Mouse (Mus musculus) lung, embryonic 16.5 days (tissue): ENCODE measurements at regions not wholly inside any gene's neighbourhood (a gene's known extent, or its start where the extent isn't known, plus 50 kb on each side); places are given as distances from the start of the nearest gene placed in this dataset.

Experiments
- ATAC-seq: fragments of 200-750 bp; cut with Nextera tagmentation; 2 replicates; pipeline ENCODE4 v1.8.0; 2017; ENCODE audit warnings: low read depth, mild to moderate bottlenecking, moderate library complexity
- H3K27ac ChIP-seq: fragments of 300-500 bp; sonication (generic); 2 replicates; pipeline ENCODE4 v1.5.1; 2014; ENCODE audit warnings: mild to moderate bottlenecking, control low read depth, low read length
- H3K27me3 ChIP-seq: fragments of 300-500 bp; sonication (generic); 2 replicates; pipeline ENCODE4 v1.6.1; 2014; ENCODE audit warnings: low read depth, low read length, mixed read lengths; ENCODE audit not compliant: control insufficient read depth, insufficient read depth
- H3K36me3 ChIP-seq: fragments of 300-500 bp; sonication (generic); 2 replicates; pipeline ENCODE4 v1.6.1; 2014; ENCODE audit warnings: low read length; ENCODE audit not compliant: control insufficient read depth, insufficient read depth
- H3K4me1 ChIP-seq: fragments of 300-500 bp; sonication (generic); replicated peaks from 2 replicates; pipeline ENCODE4 v1.6.1; 2014; ENCODE audit warnings: low read length, mixed read lengths; ENCODE audit not compliant: control insufficient read depth, insufficient read depth
- H3K4me2 ChIP-seq: fragments of 300-500 bp; sonication (generic); 2 replicates; pipeline ENCODE4 v1.6.1; 2014; ENCODE audit warnings: low read depth, low read length, control low read depth
- H3K4me3 ChIP-seq: fragments of 300-500 bp; sonication (generic); 2 replicates; pipeline ENCODE4 v1.5.1; 2014; ENCODE audit warnings: mild to moderate bottlenecking, low read length, control low read depth
- H3K9ac ChIP-seq: fragments of 300-500 bp; sonication (generic); 2 replicates; pipeline ENCODE4 v1.6.1; 2014; ENCODE audit warnings: low read length, control low read depth
- H3K9me3 ChIP-seq: fragments of 300-500 bp; sonication (generic); 2 replicates; pipeline ENCODE4 v1.6.1; 2016; ENCODE audit warnings: low read length; ENCODE audit not compliant: control insufficient read depth
- WGBS: fragments of 180-500 bp; shearing (Covaris S2); extraction: QIAGEN DNeasy Blood & Tissue Kit; methylation state at CpG from one replicate; pipeline ENCODE4 v1.1.7; 2014; 5-methylcytosine and 5-hydroxymethylcytosine counted together

GRCm38 (mm10) chr11:32931928-32932327, 107.5 kb upstream of the Smim23 start:
- ATAC-seq = no peak
- Histone ChIP-seq H3K4me1 (peaks cover 12% of the 10 kb centered on the region), H3K27me3 (no peaks in the 10 kb centered on the region), H3K27ac (no peak overlapping the region), H3K9me3 (0 out of 2 replicates have a peak, but pooled peaks cover 6% of the 10 kb centered on the region), H3K4me3 (no peak overlapping the region), H3K4me2 (no peak overlapping the region), H3K36me3 (no peaks in the 10 kb centered on the region), H3K9ac (no peak overlapping the region)
- WGBS = 59% methylated on average over 9 of the region's 9 CpGs

DNA sequence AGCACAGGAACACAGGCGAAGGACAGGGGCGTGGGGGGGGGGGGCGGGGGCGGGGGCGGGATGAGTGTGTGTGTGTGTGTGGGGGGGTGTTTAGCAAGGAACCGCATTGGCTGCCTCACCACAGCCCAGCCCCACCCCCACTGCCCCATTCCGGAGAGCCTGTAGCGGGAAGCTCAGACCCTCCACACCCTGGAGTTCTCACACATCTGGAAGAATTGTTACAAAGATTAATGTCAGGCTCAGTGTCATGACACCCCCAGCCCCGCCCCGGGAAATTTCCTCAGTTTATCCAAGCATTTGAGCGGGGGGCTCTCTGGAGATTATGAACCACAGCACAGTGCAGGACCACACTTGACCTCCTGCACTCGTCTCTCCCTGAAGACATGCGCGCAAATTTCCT, 106.6 kb upstream of the Smim23 start:
- peaks cover 15% of the 10 kb centered on the region for H3K4me1 ChIP-seq
- H3K9ac ChIP-seq = no peak overlapping the region
- no peak overlapping the region for H3K27ac ChIP-seq
- no peak overlapping the region for H3K4me3 ChIP-seq
- H3K4me2 ChIP-seq = no peak overlapping the region
- peak; percentile 44; the same call in 1 of the 2 replicates for ATAC-seq
- 8% methylated on average over 14 of the region's 14 CpGs for WGBS
- no peaks in the 10 kb centered on the region for H3K36me3 ChIP-seq
- 0 out of 2 replicates have a peak, but pooled peaks cover 6% of the 10 kb centered on the region for H3K9me3 ChIP-seq
- H3K27me3 ChIP-seq = no peaks in the 10 kb centered on the region

GRCm38 (mm10) chr11:32928837-32929236, 104.4 kb upstream of the Smim23 start:
- Histone ChIP-seq H3K4me2 (no peak overlapping the region), H3K27ac (peak overlapping the region; percentile 67), H3K4me1 (peaks cover 26% of the 10 kb centered on the region), H3K9ac (no peak overlapping the region), H3K4me3 (no peak overlapping the region), H3K36me3 (no peaks in the 10 kb centered on the region), H3K27me3 (no peaks in the 10 kb centered on the region), H3K9me3 (0 out of 2 replicates have a peak, but pooled peaks cover 6% of the 10 kb centered on the region)
- no peak; the same call in 1 of the 2 replicates for ATAC-seq
- WGBS = 19% methylated on average over 2 of the region's 2 CpGs

DNA sequence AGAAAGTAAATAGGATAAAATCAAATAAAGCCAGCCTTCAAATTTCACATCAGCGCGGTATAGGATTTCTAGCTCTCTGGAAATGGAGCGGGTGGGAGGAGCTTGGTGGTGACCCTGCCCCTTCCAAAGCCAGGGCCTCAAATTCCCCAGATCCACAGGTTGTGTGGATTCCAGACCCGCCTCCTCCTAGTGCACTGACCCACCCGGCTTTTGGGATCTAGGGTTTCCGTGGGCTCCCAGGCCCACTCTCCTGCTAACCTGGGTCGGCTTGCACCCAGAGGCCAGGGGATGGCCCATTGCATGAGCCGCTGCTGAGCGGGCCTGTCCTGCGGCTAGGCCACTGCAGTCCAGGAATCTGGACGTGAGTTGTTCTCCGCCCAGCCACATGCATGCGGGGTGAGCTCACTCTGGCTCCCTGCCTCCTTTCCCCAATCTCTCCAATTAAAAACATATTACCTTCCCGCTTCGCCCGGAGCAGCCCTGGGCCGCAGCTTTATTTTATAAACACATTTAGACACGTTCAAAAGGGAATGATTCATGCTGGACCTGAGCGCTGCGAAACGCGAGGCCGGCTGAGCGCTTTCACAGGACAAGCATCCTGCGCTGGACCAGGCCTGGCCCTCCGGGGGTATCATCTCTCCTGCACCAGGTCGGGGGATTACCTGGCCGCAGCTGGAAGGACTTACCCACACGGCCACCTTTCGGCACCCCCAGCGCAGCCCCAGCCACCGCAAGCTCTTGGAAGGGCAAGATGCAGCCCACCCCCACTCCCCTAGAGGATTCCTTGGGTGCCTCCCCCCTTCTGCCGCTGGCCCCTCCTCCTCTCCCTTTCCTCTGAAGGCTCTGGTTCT, 101.2 kb upstream of the Smim23 start:
- Histone ChIP-seq H3K36me3 (no peaks in the 10 kb centered on the region), H3K4me1 (peaks cover 26% of the 10 kb centered on the region), H3K4me3 (peak overlapping the region; percentile 18), H3K27me3 (no peaks in the 10 kb centered on the region), H3K9ac (peak overlapping the region; percentile 48), H3K4me2 (peak overlapping the region; percentile 48), H3K9me3 (0 out of 2 replicates have a peak, but pooled peaks cover 3% of the 10 kb centered on the region), H3K27ac (peak overlapping the region; percentile 11)
- WGBS = 3% methylated on average over 33 of the region's 33 CpGs
- ATAC-seq = peak; percentile 84

DNA sequence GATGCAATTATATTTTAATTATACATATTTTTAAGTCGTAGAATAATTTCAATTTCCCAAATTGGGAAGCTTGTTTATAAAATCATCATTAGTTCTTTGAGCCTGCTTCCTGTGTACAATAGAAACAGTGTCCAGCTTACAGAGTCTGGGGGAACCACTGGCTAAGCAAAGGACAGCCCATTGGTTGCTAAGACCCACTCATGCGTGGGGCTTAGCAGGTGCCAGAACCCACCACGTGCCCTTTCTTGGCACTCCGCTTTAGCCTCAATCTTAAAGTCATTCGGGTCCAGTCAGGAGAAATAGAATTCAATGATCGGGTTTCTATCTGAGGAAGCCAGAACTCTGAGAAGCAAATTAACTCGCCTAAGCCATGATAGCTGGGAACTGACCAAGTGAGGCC, 100.5 kb upstream of the Smim23 start:
- 62% methylated on average over 7 of the region's 7 CpGs for WGBS
- Histone ChIP-seq H3K9me3 (0 out of 2 replicates have a peak, but pooled peaks cover 3% of the 10 kb centered on the region), H3K27me3 (no peaks in the 10 kb centered on the region), H3K4me1 (peaks cover 24% of the 10 kb centered on the region), H3K4me3 (no peak overlapping the region), H3K4me2 (no peak overlapping the region; the same call in 1 of the 2 replicates), H3K27ac (peak overlapping the region; percentile 10; the same call in 1 of the 2 replicates), H3K36me3 (no peaks in the 10 kb centered on the region), H3K9ac (no peak overlapping the region)
- ATAC-seq = no peak

DNA sequence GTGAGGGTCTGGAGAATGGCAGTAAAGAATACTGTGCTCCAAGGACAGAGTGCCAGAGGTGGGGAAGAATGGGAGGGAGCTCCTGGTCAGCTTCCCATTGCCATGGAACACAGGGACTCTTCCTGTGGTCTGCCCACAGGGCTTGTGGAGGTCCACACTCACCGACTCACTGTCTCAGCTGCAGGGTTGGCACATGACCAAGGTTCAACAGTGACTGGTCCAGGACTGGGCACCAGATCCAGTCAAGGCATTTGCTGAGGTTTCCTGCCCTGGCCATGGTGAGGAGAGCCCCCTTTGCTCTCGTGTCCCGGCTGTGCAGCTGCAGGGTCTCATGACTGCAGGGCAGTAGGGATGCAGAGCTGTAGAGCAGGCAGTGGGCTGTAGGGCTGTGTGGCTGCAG, 88.7 kb upstream of the Smim23 start:
- H3K9ac ChIP-seq = no peak overlapping the region
- peaks cover 5% of the 10 kb centered on the region; the same call in 1 of the 2 replicates for H3K4me1 ChIP-seq
- H3K4me2 ChIP-seq = no peak overlapping the region
- H3K27me3 ChIP-seq = no peaks in the 10 kb centered on the region
- WGBS = 65% methylated on average over 3 of the region's 3 CpGs
- no peak overlapping the region for H3K4me3 ChIP-seq
- H3K27ac ChIP-seq = no peak overlapping the region
- no peaks in the 10 kb centered on the region for H3K36me3 ChIP-seq
- no peak for ATAC-seq
- H3K9me3 ChIP-seq = no peaks in the 10 kb centered on the region

GRCm38 (mm10) chr11:32911791-32912190, 87.4 kb upstream of the Smim23 start:
- no peak for ATAC-seq

GRCm38 (mm10) chr11:32908723-32909411, 84.5 kb upstream of the Smim23 start:
- Histone ChIP-seq H3K4me2 (no peak overlapping the region), H3K4me1 (peaks cover 13% of the 10 kb centered on the region), H3K27ac (no peak overlapping the region), H3K4me3 (no peak overlapping the region), H3K9me3 (no peaks in the 10 kb centered on the region), H3K27me3 (no peaks in the 10 kb centered on the region), H3K36me3 (no peaks in the 10 kb centered on the region), H3K9ac (no peak overlapping the region)
- no peak for ATAC-seq
- 76% methylated on average over 14 of the region's 14 CpGs for WGBS

More at GRCm38 (mm10) chr11:32911791-32912190, 87.4 kb upstream of the Smim23 start:
- H3K4me2 ChIP-seq = no peak overlapping the region
- no peaks in the 10 kb centered on the region for H3K27me3 ChIP-seq
- H3K9ac ChIP-seq = no peak overlapping the region
- no peak overlapping the region for H3K27ac ChIP-seq
- peaks cover 13% of the 10 kb centered on the region for H3K4me1 ChIP-seq
- H3K36me3 ChIP-seq = no peaks in the 10 kb centered on the region
- no peak overlapping the region for H3K4me3 ChIP-seq
- whole genome bisulfite sequencing = 78% methylated on average over 4 of the region's 4 CpGs
- no peaks in the 10 kb centered on the region for H3K9me3 ChIP-seq

DNA sequence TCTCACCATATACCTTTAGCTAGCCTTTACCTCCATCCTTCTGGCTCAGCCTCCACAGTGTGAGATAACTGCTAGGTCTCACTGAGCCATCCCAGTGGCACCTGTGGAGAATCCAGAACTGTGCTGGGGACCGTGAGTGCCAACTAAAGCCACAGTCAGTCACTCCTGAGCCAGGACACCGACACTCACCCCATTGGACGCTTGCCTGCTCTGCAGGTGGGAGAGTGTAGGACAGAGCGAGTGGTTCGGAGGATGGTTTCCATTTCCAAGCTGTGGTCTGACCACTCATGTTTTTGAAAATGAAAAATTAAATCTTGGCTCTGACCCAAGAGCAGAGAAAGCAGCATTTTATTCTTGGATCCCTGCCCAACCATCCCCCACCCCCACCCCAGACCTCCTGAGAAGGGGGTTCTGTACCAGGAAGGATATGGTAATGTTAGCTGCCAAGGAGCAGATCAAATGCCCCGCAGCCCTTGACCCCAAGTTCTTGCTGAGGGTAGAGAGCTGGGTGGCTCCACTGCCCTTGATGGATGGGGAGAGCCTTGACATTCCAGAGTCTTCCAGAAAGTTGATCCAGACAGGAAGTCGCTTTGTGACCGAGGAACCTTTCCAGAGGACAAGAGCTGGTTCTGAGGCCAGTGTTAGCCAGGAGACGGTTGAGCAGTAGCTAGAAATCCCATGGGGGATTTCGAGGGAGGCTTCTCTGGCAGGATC, 83.3 kb upstream of the Smim23 start:
- no peaks in the 10 kb centered on the region for H3K27me3 ChIP-seq
- no peak overlapping the region for H3K9ac ChIP-seq
- no peaks in the 10 kb centered on the region for H3K9me3 ChIP-seq
- no peak overlapping the region for H3K4me2 ChIP-seq
- no peak overlapping the region for H3K4me3 ChIP-seq
- 9% methylated on average over 10 of the region's 10 CpGs for WGBS
- no peaks in the 10 kb centered on the region for H3K36me3 ChIP-seq
- peak; percentile 81 for ATAC-seq
- peaks cover 13% of the 10 kb centered on the region for H3K4me1 ChIP-seq
- H3K27ac ChIP-seq = no peak overlapping the region
